Mouse (Mus musculus) hindbrain, postnatal 0 days (tissue): Measurements from ENCODE around the gene Fgfr2. TPM values are rescaled to one million over a fixed set of nuclear protein-coding genes. Genes with fewer than 3 reads are reported as not detected.

Source experiments
- ATAC-seq: fragments of 200-750 bp; cut with Nextera tagmentation; 2 replicates; pipeline ENCODE4 v1.8.0; 2017; ENCODE audit warnings: mild to moderate bottlenecking, moderate TSS enrichment, moderate library complexity
- DNase-seq: peaks from one replicate; pipeline ENCODE4 v3.0.0-alpha.2; 2015; ENCODE audit warnings: low spot score
- H3K27ac ChIP-seq: fragments of 300-500 bp; sonication (generic); 2 replicates; pipeline ENCODE4 v1.5.1; 2014; ENCODE audit warnings: mild to moderate bottlenecking
- H3K27me3 ChIP-seq: fragments of 300-500 bp; sonication (generic); 2 replicates; pipeline ENCODE4 v1.6.1; 2014; ENCODE audit warnings: low read length, mixed read lengths; ENCODE audit not compliant: insufficient read depth
- H3K36me3 ChIP-seq: fragments of 300-500 bp; sonication (generic); 2 replicates; pipeline ENCODE4 v1.6.1; 2014; ENCODE audit warnings: low read length, mixed read lengths; ENCODE audit not compliant: insufficient read depth
- H3K4me1 ChIP-seq: fragments of 300-500 bp; sonication (generic); 2 replicates; pipeline ENCODE4 v1.6.1; 2014; ENCODE audit warnings: antibody characterized with exemption, low read length, mixed read lengths; ENCODE audit not compliant: insufficient read depth
- H3K4me2 ChIP-seq: fragments of 300-500 bp; sonication (generic); 2 replicates; pipeline ENCODE4 v1.6.1; 2014; ENCODE audit warnings: low read depth, mild to moderate bottlenecking, low read length, moderate library complexity, mixed read lengths
- H3K4me3 ChIP-seq: fragments of 300-500 bp; sonication (generic); 2 replicates; pipeline ENCODE4 v1.5.1; 2014; ENCODE audit warnings: low read length
- H3K9ac ChIP-seq: fragments of 300-500 bp; sonication (generic); replicated peaks from 2 replicates; pipeline ENCODE4 v1.6.1; 2014; ENCODE audit warnings: mild to moderate bottlenecking, low read length, moderate library complexity, mixed read lengths
- H3K9me3 ChIP-seq: fragments of 300-500 bp; sonication (generic); 2 replicates; pipeline ENCODE4 v1.6.1; 2016; ENCODE audit warnings: low read length, mixed read lengths
- CTCF ChIP-seq: IDR thresholded peaks from 2 replicates; pipeline ENCODE4 v1.5.1; 2016; ENCODE audit warnings: antibody characterized with exemption, control low read depth, low read depth
- WGBS: fragments of 180-500 bp; shearing (Covaris S2); extraction: QIAGEN DNeasy Blood & Tissue Kit; methylation state at CpG from one replicate; pipeline ENCODE4 v1.1.7; 2014; 5-methylcytosine and 5-hydroxymethylcytosine counted together
- polyA plus RNA-seq: library from polyadenylated mRNA; unstranded; fragments of >200 nt; fragmentation: Nextera tagmentation; extraction: Ambion mirVana; gene quantifications from 2 replicates; pipeline ENCODE4 v1.2.1, GENCODE M21; 2015
- total RNA-seq: library from RNA; depleted of rRNA; stranded (reverse); fragments of >200 nt; gene quantifications from 2 replicates; pipeline ENCODE4 v1.2.3, GENCODE M21; 2014

Gene Fgfr2
- total and polyA plus RNA-seq, 2 experiments from 2014 or later, result 17.3 to 49.0 TPM

GRCm38 (mm10) chr7:131951131-131951530 is 1172.0 kb downstream of the Fgfr2 start:
- no peak overlapping the region for H3K4me3 ChIP-seq
- 79% methylated on average over 5 of the region's 5 CpGs for WGBS
- no peak overlapping the region for H3K4me2 ChIP-seq
- no peak for TF ChIP-seq CTCF
- ATAC-seq (no peak), DNase-seq (no peak)
- no peaks in the 10 kb centered on the region for H3K9me3 ChIP-seq
- H3K9ac ChIP-seq, result no peak overlapping the region
- H3K27ac ChIP-seq, result no peak overlapping the region
- H3K4me1 ChIP-seq, result no peaks in the 10 kb centered on the region
- H3K27me3 ChIP-seq, result no peaks in the 10 kb centered on the region
- H3K36me3 ChIP-seq, result no peaks in the 10 kb centered on the region

DNA sequence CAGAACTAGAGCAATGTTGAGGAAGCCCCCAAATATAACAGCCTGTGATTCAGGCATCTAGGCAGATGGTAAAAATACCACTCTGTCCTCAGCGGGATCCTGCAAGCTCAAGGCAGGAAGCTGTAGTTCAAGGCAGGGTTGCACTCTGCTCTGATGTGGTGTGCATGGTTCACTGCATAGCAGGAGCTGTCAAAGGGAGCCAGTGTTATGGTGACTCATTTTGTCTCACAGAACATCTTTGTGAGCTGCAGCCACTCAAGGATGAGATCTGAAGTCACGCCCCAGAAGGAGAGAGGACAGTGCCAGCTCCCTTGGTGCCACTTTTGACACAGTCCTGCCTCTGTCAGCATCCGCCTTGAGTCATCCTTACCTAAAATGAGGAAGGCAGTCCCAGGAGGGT is 1185.5 kb downstream of the Fgfr2 start:
- H3K9me3 ChIP-seq, result peaks cover 5% of the 10 kb centered on the region
- H3K4me1 ChIP-seq, result no peaks in the 10 kb centered on the region
- H3K27me3 ChIP-seq, result no peaks in the 10 kb centered on the region
- H3K36me3 ChIP-seq, result no peaks in the 10 kb centered on the region
- H3K9ac ChIP-seq, result no peak overlapping the region
- no peak overlapping the region for H3K4me3 ChIP-seq
- H3K27ac ChIP-seq, result no peak overlapping the region
- DNase-seq (no peak), ATAC-seq (no peak)
- no peak for TF ChIP-seq CTCF
- H3K4me2 ChIP-seq, result no peak overlapping the region
- 78% methylated on average over 3 of the region's 3 CpGs for WGBS

GRCm38 (mm10) chr7:131927288-131928050 is 1195.7 kb downstream of the Fgfr2 start:
- Histone ChIP-seq H3K9me3 (no peaks in the 10 kb centered on the region), H3K4me3 (no peak overlapping the region), H3K36me3 (no peaks in the 10 kb centered on the region), H3K4me1 (no peaks in the 10 kb centered on the region), H3K9ac (no peak overlapping the region), H3K27ac (no peak overlapping the region), H3K4me2 (no peak overlapping the region), H3K27me3 (no peaks in the 10 kb centered on the region)
- ATAC-seq (no peak), DNase-seq (peak; percentile 21)
- whole genome bisulfite sequencing, result 22% methylated on average over 9 of the region's 9 CpGs
- no peak for TF ChIP-seq CTCF

- H3K4me2 ChIP-seq, result no peak overlapping the region
- TF ChIP-seq CTCF, result no peak
- DNase-seq, result no peak
- H3K36me3 ChIP-seq, result no peaks in the 10 kb centered on the region
- no peak overlapping the region for H3K27ac ChIP-seq
- ATAC-seq, result no peak
- no peak overlapping the region for H3K9ac ChIP-seq
- 68% methylated on average over 7 of the region's 7 CpGs for WGBS
- no peaks in the 10 kb centered on the region for H3K27me3 ChIP-seq
- no peak overlapping the region for H3K4me3 ChIP-seq
- no peaks in the 10 kb centered on the region for H3K4me1 ChIP-seq
- no peaks in the 10 kb centered on the region for H3K9me3 ChIP-seq
Observed at GRCm38 (mm10) chr7:131917384-131917783, 1205.8 kb downstream of the Fgfr2 start.

DNA sequence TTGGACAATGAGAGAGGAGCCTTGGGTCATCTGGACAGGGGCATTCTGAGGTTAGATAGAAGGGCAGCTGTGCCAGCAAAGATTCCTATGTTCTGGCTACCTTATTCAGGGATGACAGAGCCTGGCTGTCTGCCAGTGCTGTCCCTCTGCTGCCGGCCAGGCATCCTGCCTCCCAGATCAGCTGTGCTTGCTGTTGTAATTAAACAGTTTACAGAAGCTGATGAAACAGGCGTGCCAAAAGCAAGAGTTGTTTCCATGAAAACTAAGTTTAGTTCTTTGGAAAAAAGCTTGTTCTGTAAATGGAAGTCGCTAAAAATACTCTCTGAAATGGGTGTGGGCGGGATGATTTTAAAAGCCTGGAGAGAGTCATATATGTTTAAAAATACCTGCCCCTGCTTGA is 1213.5 kb downstream of the Fgfr2 start:
- Histone ChIP-seq H3K9me3 (no peaks in the 10 kb centered on the region), H3K4me2 (no peak overlapping the region), H3K27ac (no peak overlapping the region), H3K4me1 (no peaks in the 10 kb centered on the region), H3K4me3 (no peak overlapping the region), H3K36me3 (no peaks in the 10 kb centered on the region), H3K27me3 (no peaks in the 10 kb centered on the region), H3K9ac (no peak overlapping the region)
- 31% methylated on average over 4 of the region's 4 CpGs for WGBS
- DNase-seq (peak; percentile 71), ATAC-seq (no peak)
- TF ChIP-seq CTCF, result peak; percentile 20; the same call in 1 of the 2 replicates

GRCm38 (mm10) chr7:131906499-131907190 is 1216.5 kb downstream of the Fgfr2 start:
- no peaks in the 10 kb centered on the region for H3K4me1 ChIP-seq
- H3K36me3 ChIP-seq, result no peaks in the 10 kb centered on the region
- DNase-seq (no peak), ATAC-seq (no peak)
- no peak for TF ChIP-seq CTCF
- H3K4me2 ChIP-seq, result no peak overlapping the region
- H3K4me3 ChIP-seq, result no peak overlapping the region
- no peak overlapping the region for H3K9ac ChIP-seq
- H3K9me3 ChIP-seq, result no peaks in the 10 kb centered on the region
- 84% methylated on average over 10 of the region's 10 CpGs for WGBS
- H3K27me3 ChIP-seq, result no peaks in the 10 kb centered on the region
- H3K27ac ChIP-seq, result no peak overlapping the region

DNA sequence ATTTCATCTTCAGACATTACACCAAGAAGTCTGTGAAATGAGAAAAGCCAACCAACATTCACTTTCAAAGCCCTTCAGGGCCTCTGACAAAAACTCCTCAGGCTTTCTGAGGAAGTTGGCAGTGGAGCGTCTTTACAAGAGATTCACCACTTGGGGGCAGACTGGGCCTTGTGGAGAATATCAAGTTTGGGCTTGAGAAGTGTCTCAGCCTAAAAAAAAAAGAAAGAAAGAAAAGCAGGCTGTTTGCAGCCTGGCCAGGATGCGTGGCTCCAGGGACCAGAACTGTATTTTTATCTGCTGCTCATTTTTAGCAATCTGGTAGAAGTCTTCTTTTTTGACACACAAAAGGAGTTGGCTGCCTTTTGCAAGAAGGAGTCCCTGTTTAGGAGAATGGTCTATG is 1223.8 kb downstream of the Fgfr2 start:
- Histone ChIP-seq H3K27me3 (no peaks in the 10 kb centered on the region), H3K36me3 (no peaks in the 10 kb centered on the region), H3K9ac (no peak overlapping the region), H3K27ac (no peak overlapping the region), H3K9me3 (no peaks in the 10 kb centered on the region), H3K4me2 (no peak overlapping the region), H3K4me1 (no peaks in the 10 kb centered on the region), H3K4me3 (no peak overlapping the region)
- TF ChIP-seq CTCF, result peak; percentile 86
- 0% methylated on average over 2 of the region's 2 CpGs for WGBS
- DNase-seq, result peak; percentile 94
- no peak for ATAC-seq
